Mouse (Mus musculus) G1E (cell line): Measurements from ENCODE around the gene Zfp57. TPM values are rescaled to one million over a fixed set of nuclear protein-coding genes. Genes with fewer than 3 reads are reported as not detected.

Experiments
- ATAC-seq: 2 replicates; pipeline ENCODE4 v1.8.0; 2016; ENCODE audit warnings: mild to moderate bottlenecking; ENCODE audit not compliant: insufficient number of reproducible peaks, poor library complexity, low FRiP score, severe bottlenecking; ENCODE audit errors: extremely low read depth
- DNase-seq: peaks from one replicate; pipeline ENCODE4 v3.0.0; 2012; ENCODE audit warnings: low spot score
- H3K27me3 ChIP-seq: 2 replicates; pipeline ENCODE4 v1.6.1; 2012; ENCODE audit warnings: mild to moderate bottlenecking, low read length, inconsistent platforms; ENCODE audit not compliant: insufficient read depth
- H3K36me3 ChIP-seq: replicated peaks from 2 replicates; pipeline ENCODE3; 2012; ENCODE audit warnings: mild to moderate bottlenecking, inconsistent platforms
- H3K4me1 ChIP-seq: 2 replicates; pipeline ENCODE4 v1.6.1; 2012; ENCODE audit warnings: low read depth, low read length, inconsistent platforms, mixed read lengths; ENCODE audit not compliant: insufficient read depth
- H3K4me3 ChIP-seq: 2 replicates; pipeline ENCODE4 v1.5.1; 2012; ENCODE audit warnings: low read depth, mild to moderate bottlenecking, inconsistent platforms, low read length, moderate library complexity, mixed read lengths
- H3K9me3 ChIP-seq: replicated peaks from 2 replicates; pipeline ENCODE4 v1.6.1; 2012; ENCODE audit warnings: inconsistent platforms
- CTCF ChIP-seq: IDR thresholded peaks from 2 replicates; pipeline ENCODE4 v1.5.1; 2012; ENCODE audit warnings: low read depth, low read length, inconsistent platforms, mixed read lengths
- GATA1 ChIP-seq: IDR thresholded peaks from 2 replicates; pipeline ENCODE4 v1.6.1; 2012; ENCODE audit warnings: borderline replicate concordance, low read length, inconsistent platforms, mixed read lengths
- GATA2 ChIP-seq: IDR thresholded peaks from 2 replicates; pipeline ENCODE4 v1.6.1; 2012; ENCODE audit warnings: low read depth, low read length, inconsistent platforms, borderline replicate concordance
- POLR2AphosphoS5 ChIP-seq: IDR thresholded peaks from 2 replicates; pipeline ENCODE4 v1.6.1; 2012; ENCODE audit warnings: low read depth, low read length, inconsistent platforms; ENCODE audit not compliant: insufficient replicate concordance
- TAL1 ChIP-seq: conservative IDR thresholded peaks from 2 replicates; pipeline ENCODE4 v1.6.1; 2012; ENCODE audit warnings: low read depth, low read length, inconsistent platforms, mixed read lengths
- polyA plus RNA-seq: library from polyadenylated mRNA; stranded (reverse); fragments of >175 nt; gene quantifications from 2 replicates; pipeline ENCODE4 v1.2.3, GENCODE M21; 2012
- total RNA-seq, 2 experiments: library from RNA; stranded (forward) in 1 of 2; stranded (reverse) in 1 of 2; fragments of 200-1000 nt in 1 of 2; fragments of >200 nt in 1 of 2; fragmentation: Nextera tagmentation in 1 of 2; gene quantifications; 2 replicates each; pipeline ENCODE4 v1.2.3; 2014 to 2017

The Zfp57 gene
- total and polyA plus RNA-seq, 3 experiments, result 0.44 TPM; not detected in 2

DNA sequence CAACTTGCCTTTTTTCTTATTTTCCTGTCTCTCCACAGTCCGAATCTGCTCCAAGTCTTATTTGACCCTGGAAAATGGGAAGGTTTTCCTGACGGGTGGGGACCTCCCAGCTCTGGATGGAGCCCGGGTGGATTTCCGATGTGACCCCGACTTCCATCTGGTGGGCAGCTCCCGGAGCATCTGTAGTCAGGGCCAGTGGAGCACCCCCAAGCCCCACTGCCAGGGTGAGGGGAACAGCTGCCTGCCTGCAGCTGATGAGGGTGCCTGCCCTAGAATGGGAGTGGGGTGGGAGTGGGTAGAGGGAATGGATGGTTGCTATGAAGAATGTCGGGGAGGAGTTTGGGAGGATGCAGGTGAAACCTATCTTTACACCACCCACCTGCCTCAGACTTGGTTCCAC is 47.4 kb downstream of the Zfp57 start:
- Histone ChIP-seq H3K27me3 (peaks cover 22% of the 10 kb centered on the region), H3K4me1 (peaks cover 42% of the 10 kb centered on the region), H3K9me3 (no peaks in the 10 kb centered on the region), H3K4me3 (no peak overlapping the region), H3K36me3 (peaks cover 28% of the 10 kb centered on the region)
- no peak for DNase-seq
- no peak for TF ChIP-seq GATA2
- ATAC-seq, result no peak

DNA sequence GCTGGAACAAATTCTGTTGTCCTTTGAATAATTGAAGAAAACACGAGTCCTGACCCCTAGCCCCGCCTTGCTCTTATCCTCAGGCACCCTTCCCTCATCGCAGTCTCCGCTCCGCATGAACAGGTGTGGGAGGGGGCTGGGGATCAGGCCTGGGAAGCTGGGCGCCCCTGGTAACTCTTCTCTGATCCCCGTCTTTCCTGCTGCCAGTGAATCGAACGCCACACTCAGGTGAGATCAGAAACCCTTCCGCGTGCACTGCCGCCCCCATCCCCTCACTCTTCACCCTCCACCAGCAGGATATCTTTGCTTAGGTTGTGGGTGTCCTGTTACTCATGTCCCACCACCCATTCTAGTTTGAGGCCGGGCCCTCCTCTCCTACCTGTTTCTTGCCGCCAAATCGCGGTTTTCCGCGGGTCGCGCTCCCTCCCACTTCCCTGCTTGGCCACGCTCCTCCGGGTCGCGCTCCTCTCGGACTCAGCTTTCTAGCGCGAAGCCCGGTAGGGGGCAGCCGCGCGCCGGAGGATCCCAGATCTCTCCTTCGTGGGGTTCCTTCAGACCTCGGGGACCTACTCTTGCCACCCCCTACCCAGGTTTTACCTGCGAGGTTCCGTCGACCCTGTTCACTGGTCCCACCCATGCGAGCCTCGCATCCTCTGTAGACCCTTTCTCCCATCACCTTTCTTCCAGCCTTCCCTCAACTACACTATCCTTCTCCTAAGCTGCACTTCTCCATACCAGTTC is 48.8 kb downstream of the Zfp57 start:
- Histone ChIP-seq H3K36me3 (peaks cover 37% of the 10 kb centered on the region), H3K9me3 (no peaks in the 10 kb centered on the region), H3K4me1 (peaks cover 48% of the 10 kb centered on the region), H3K27me3 (peaks cover 17% of the 10 kb centered on the region; the same call in 1 of the 2 replicates), H3K4me3 (no peak overlapping the region)
- DNase-seq, result no peak
- no peak for ATAC-seq
- no peak for TF ChIP-seq GATA2
- TF ChIP-seq CTCF, result no peak
- TF ChIP-seq TAL1, result no peak
- TF ChIP-seq POLR2AphosphoS5, result no peak
- TF ChIP-seq GATA1, result no peak

DNA sequence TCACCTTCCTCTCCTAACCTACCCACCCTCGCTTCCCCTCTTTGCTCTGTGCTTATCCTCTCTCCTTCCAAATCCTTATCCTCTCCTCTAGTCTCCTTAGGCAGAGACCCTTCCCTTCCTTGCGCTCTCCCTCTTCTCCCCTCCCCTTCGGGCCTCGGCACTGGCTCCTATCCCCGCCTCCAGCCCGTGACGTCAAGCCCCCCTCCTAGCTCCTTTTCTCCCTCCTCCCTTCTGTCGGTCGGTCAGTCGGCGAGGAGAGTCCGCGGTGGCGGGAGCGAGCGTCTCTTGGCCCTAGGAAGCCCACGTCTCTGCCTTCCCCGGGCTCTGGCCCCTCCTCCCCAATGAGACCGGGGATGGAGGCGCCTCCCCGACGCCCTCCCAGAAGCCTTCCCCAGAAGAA is 49.4 kb downstream of the Zfp57 start:
- DNase-seq (no peak), ATAC-seq (no peak)
- Histone ChIP-seq H3K27me3 (peaks cover 14% of the 10 kb centered on the region; the same call in 1 of the 2 replicates), H3K9me3 (no peaks in the 10 kb centered on the region), H3K4me3 (no peak overlapping the region), H3K4me1 (peaks cover 46% of the 10 kb centered on the region), H3K36me3 (peaks cover 44% of the 10 kb centered on the region)
- TF ChIP-seq TAL1, result no peak
- TF ChIP-seq POLR2AphosphoS5, result no peak
- TF ChIP-seq CTCF, result no peak
- TF ChIP-seq GATA2, result no peak
- TF ChIP-seq GATA1, result no peak

DNA sequence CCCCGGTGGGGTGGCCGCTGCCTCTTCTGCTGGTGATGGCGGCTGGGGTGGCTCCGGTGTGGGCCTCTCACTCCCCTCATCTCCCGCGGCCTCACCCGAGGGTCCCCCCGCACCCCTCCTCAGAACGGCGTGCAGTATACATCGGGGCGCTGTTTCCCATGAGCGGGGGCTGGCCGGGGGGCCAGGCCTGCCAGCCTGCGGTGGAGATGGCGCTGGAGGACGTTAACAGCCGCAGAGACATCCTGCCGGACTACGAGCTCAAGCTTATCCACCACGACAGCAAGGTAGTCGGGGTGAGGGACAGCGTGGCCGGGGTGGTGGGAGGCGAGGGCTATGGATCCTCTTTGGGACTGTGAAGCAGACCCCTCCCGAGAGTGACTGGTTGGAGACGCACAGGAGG is 49.9 kb downstream of the Zfp57 start:
- H3K27me3 ChIP-seq, result peaks cover 11% of the 10 kb centered on the region; the same call in 1 of the 2 replicates

DNA sequence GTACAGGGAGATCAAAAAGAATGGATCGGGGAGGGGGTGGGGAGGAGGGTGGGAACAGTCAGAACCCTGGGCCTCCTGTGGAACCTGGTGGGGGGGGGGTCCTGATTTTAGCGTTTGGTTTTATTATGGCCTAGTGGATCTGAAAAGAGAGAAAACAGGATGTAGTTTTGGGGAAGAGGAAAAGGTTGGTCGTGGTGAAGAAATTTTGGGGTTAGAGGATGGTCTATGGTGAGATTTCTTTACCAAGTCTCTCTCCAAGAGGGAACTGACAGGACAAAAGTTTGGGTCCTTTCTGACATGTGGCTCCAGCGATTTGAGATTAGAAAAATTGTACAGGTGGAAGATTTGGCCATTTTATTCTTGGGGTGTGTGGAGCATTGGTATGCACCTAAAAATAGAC is 50.8 kb downstream of the Zfp57 start:
- Histone ChIP-seq H3K27me3 (peaks cover 9% of the 10 kb centered on the region; the same call in 1 of the 2 replicates), H3K4me3 (no peak overlapping the region), H3K36me3 (peaks cover 56% of the 10 kb centered on the region), H3K9me3 (no peaks in the 10 kb centered on the region), H3K4me1 (peaks cover 36% of the 10 kb centered on the region)
- ATAC-seq, result no peak
- DNase-seq, result no peak
- no peak for TF ChIP-seq TAL1
- no peak for TF ChIP-seq POLR2AphosphoS5
- no peak for TF ChIP-seq GATA2
- TF ChIP-seq GATA1, result no peak
- no peak for TF ChIP-seq CTCF

More for the DNA sequence above, 49.9 kb downstream of the Zfp57 start:
- TF ChIP-seq TAL1 (no peak), GATA1 (no peak), POLR2AphosphoS5 (no peak), CTCF (no peak), GATA2 (no peak)
- Histone ChIP-seq H3K36me3 (peaks cover 49% of the 10 kb centered on the region), H3K4me1 (peaks cover 41% of the 10 kb centered on the region), H3K4me3 (no peak overlapping the region), H3K9me3 (no peaks in the 10 kb centered on the region)
- ATAC-seq, result no peak
- DNase-seq, result no peak

DNA sequence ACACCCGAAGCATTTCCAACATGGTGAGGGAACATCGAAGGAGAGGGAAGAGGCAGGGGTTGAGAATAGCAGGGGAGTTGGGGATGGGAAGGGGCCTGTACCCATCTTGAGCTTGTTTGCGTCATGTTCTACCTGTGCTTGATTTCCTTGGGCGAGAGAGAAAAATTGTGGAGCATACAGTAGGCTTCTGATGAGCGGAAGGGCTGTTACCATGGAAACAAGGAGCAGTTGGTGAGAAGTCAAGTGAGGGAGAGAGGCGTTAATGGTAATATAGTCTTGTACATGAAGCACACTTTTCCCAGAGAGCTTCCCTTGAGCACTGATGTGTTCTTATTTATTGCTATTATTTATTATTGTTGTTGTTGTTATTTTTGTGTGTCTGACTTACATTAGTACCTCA is 56.0 kb downstream of the Zfp57 start:
- no peak for ATAC-seq
- Histone ChIP-seq H3K4me3 (no peak overlapping the region), H3K9me3 (no peaks in the 10 kb centered on the region), H3K27me3 (no peaks in the 10 kb centered on the region), H3K4me1 (peaks cover 12% of the 10 kb centered on the region), H3K36me3 (peaks cover 47% of the 10 kb centered on the region)
- no peak for DNase-seq
- TF ChIP-seq POLR2AphosphoS5, result no peak
- TF ChIP-seq GATA1, result no peak
- TF ChIP-seq TAL1, result no peak
- TF ChIP-seq CTCF, result no peak
- TF ChIP-seq GATA2, result no peak

Other genes with a start within 250 kb of the Zfp57 start
Only the 20 nearest of the 24 such genes appear.
- not detected in 2 replicates for gene H2-M10.6, start 189.0 kb upstream of the Zfp57 start, total RNA-seq (2014; fragmentation: Nextera tagmentation)
- 0.06 TPM in 1 of 2 replicates, not detected in the other for gene H2-M10.6, start 189.0 kb upstream of the Zfp57 start, total RNA-seq (2017)
- gene H2-M10.6, start 189.0 kb upstream of the Zfp57 start, polyA plus RNA-seq, result not detected in 2 replicates
- 31.8 and 39.7 TPM in 2 replicates for gene Trim26, start 164.0 kb upstream of the Zfp57 start, total RNA-seq (2014; fragmentation: Nextera tagmentation)
- gene Trim26, start 164.0 kb upstream of the Zfp57 start, total RNA-seq (2017), result 12.5 TPM in 2 replicates
- 11.7 and 13.4 TPM in 2 replicates for gene Trim26, start 164.0 kb upstream of the Zfp57 start, polyA plus RNA-seq
- gene Trim15, start 134.0 kb upstream of the Zfp57 start, total RNA-seq (2014; fragmentation: Nextera tagmentation), result not detected in 2 replicates
- gene Trim15, start 134.0 kb upstream of the Zfp57 start, total RNA-seq (2017), result 0.22 TPM in 1 of 2 replicates, not detected in the other
- not detected in 2 replicates for gene Trim15, start 134.0 kb upstream of the Zfp57 start, polyA plus RNA-seq
- gene Trim10, start 131.6 kb upstream of the Zfp57 start, total RNA-seq (2014; fragmentation: Nextera tagmentation), result 8.3 and 18.1 TPM in 2 replicates
- gene Trim10, start 131.6 kb upstream of the Zfp57 start, total RNA-seq (2017), result 16.2 and 17.5 TPM in 2 replicates
- gene Trim10, start 131.6 kb upstream of the Zfp57 start, polyA plus RNA-seq, result 2.7 and 6.1 TPM in 2 replicates
- not detected in 2 replicates for gene Trim40, start 111.0 kb upstream of the Zfp57 start, total RNA-seq (2014; fragmentation: Nextera tagmentation)
- gene Trim40, start 111.0 kb upstream of the Zfp57 start, total RNA-seq (2017), result 0.12 TPM in 1 of 2 replicates, not detected in the other
- gene Trim40, start 111.0 kb upstream of the Zfp57 start, polyA plus RNA-seq, result not detected in 2 replicates
- gene Trim31, start 103.0 kb upstream of the Zfp57 start, total RNA-seq (2014; fragmentation: Nextera tagmentation), result not detected in 2 replicates
- not detected in 2 replicates for gene Trim31, start 103.0 kb upstream of the Zfp57 start, total RNA-seq (2017)
- gene Trim31, start 103.0 kb upstream of the Zfp57 start, polyA plus RNA-seq, result not detected in 2 replicates
- gene Rnf39, start 58.2 kb upstream of the Zfp57 start, total RNA-seq (2014; fragmentation: Nextera tagmentation), result not detected in 2 replicates
- gene Rnf39, start 58.2 kb upstream of the Zfp57 start, total RNA-seq (2017), result not detected in 2 replicates
- not detected in 2 replicates for gene Rnf39, start 58.2 kb upstream of the Zfp57 start, polyA plus RNA-seq
- gene Ppp1r11, start 49.4 kb upstream of the Zfp57 start, total RNA-seq (2014; fragmentation: Nextera tagmentation), result 113 and 130 TPM in 2 replicates
- 104 and 113 TPM in 2 replicates for gene Ppp1r11, start 49.4 kb upstream of the Zfp57 start, total RNA-seq (2017)
- 247 and 300 TPM in 2 replicates for gene Ppp1r11, start 49.4 kb upstream of the Zfp57 start, polyA plus RNA-seq
- gene Znrd1, start 42.6 kb upstream of the Zfp57 start, total RNA-seq (2014; fragmentation: Nextera tagmentation), result 154 and 169 TPM in 2 replicates
- 123 and 127 TPM in 2 replicates for gene Znrd1, start 42.6 kb upstream of the Zfp57 start, total RNA-seq (2017)
- gene Znrd1, start 42.6 kb upstream of the Zfp57 start, polyA plus RNA-seq, result 4.7 and 6.8 TPM in 2 replicates
- 17.3 and 18.0 TPM in 2 replicates for gene Znrd1as, start 42.6 kb upstream of the Zfp57 start, total RNA-seq (2014; fragmentation: Nextera tagmentation)
- gene Znrd1as, start 42.6 kb upstream of the Zfp57 start, total RNA-seq (2017), result 23.3 and 35.1 TPM in 2 replicates
- 0.77 and 0.95 TPM in 2 replicates for gene Znrd1as, start 42.6 kb upstream of the Zfp57 start, polyA plus RNA-seq
- not detected in 2 replicates for gene 2410137M14Rik, start 19.9 kb upstream of the Zfp57 start, total RNA-seq (2014; fragmentation: Nextera tagmentation)
- 0.16 TPM in 1 of 2 replicates, not detected in the other for gene 2410137M14Rik, start 19.9 kb upstream of the Zfp57 start, total RNA-seq (2017)
- not detected in 2 replicates for gene 2410137M14Rik, start 19.9 kb upstream of the Zfp57 start, polyA plus RNA-seq
- gene H2-M5, start 11.6 kb upstream of the Zfp57 start, total RNA-seq (2014; fragmentation: Nextera tagmentation), result not detected in 2 replicates
- 0.11 TPM in 1 of 2 replicates, not detected in the other for gene H2-M5, start 11.6 kb upstream of the Zfp57 start, total RNA-seq (2017)
- not detected in 2 replicates for gene H2-M5, start 11.6 kb upstream of the Zfp57 start, polyA plus RNA-seq
- gene Mog, start 22.2 kb downstream of the Zfp57 start, total RNA-seq (2014; fragmentation: Nextera tagmentation), result not detected in 2 replicates
- gene Mog, start 22.2 kb downstream of the Zfp57 start, total RNA-seq (2017), result 0.05 TPM in 1 of 2 replicates, not detected in the other
- gene Mog, start 22.2 kb downstream of the Zfp57 start, polyA plus RNA-seq, result not detected in 2 replicates
- gene Gabbr1, start 44.8 kb downstream of the Zfp57 start, total RNA-seq (2014; fragmentation: Nextera tagmentation), result 35.2 and 36.4 TPM in 2 replicates
- gene Gabbr1, start 44.8 kb downstream of the Zfp57 start, total RNA-seq (2017), result 11.7 and 12.4 TPM in 2 replicates
- 31.9 and 42.6 TPM in 2 replicates for gene Gabbr1, start 44.8 kb downstream of the Zfp57 start, polyA plus RNA-seq
- gene Olfr90, start 87.3 kb downstream of the Zfp57 start, total RNA-seq (2014; fragmentation: Nextera tagmentation), result not detected in 2 replicates
- gene Olfr90, start 87.3 kb downstream of the Zfp57 start, total RNA-seq (2017), result 0.06 and 0.27 TPM in 2 replicates
- not detected in 2 replicates for gene Olfr90, start 87.3 kb downstream of the Zfp57 start, polyA plus RNA-seq
- gene Olfr91, start 97.1 kb downstream of the Zfp57 start, total RNA-seq (2014; fragmentation: Nextera tagmentation), result not detected in 2 replicates
- gene Olfr91, start 97.1 kb downstream of the Zfp57 start, total RNA-seq (2017), result 0.05 and 0.06 TPM in 2 replicates
- not detected in 2 replicates for gene Olfr91, start 97.1 kb downstream of the Zfp57 start, polyA plus RNA-seq
- not detected in 2 replicates for gene Olfr92, start 118.9 kb downstream of the Zfp57 start, total RNA-seq (2014; fragmentation: Nextera tagmentation)
- gene Olfr92, start 118.9 kb downstream of the Zfp57 start, total RNA-seq (2017), result not detected in 2 replicates
- gene Olfr92, start 118.9 kb downstream of the Zfp57 start, polyA plus RNA-seq, result not detected in 2 replicates
- gene Olfr93, start 160.3 kb downstream of the Zfp57 start, total RNA-seq (2014; fragmentation: Nextera tagmentation), result not detected in 2 replicates
- 0.06 and 0.27 TPM in 2 replicates for gene Olfr93, start 160.3 kb downstream of the Zfp57 start, total RNA-seq (2017)
- gene Olfr93, start 160.3 kb downstream of the Zfp57 start, polyA plus RNA-seq, result not detected in 2 replicates
- not detected in 2 replicates for gene Ubd, start 192.7 kb downstream of the Zfp57 start, total RNA-seq (2014; fragmentation: Nextera tagmentation)
- gene Ubd, start 192.7 kb downstream of the Zfp57 start, total RNA-seq (2017), result not detected in 2 replicates
- not detected in 2 replicates for gene Ubd, start 192.7 kb downstream of the Zfp57 start, polyA plus RNA-seq
- not detected in 2 replicates for gene Olfr94, start 199.8 kb downstream of the Zfp57 start, total RNA-seq (2014; fragmentation: Nextera tagmentation)
- gene Olfr94, start 199.8 kb downstream of the Zfp57 start, total RNA-seq (2017), result 0.06 and 0.11 TPM in 2 replicates
- not detected in 2 replicates for gene Olfr94, start 199.8 kb downstream of the Zfp57 start, polyA plus RNA-seq